Mouse (Mus musculus) midbrain, embryonic 13.5 days (tissue): ENCODE measurements around the gene Phkg2. TPM values are rescaled to one million over a fixed set of nuclear protein-coding genes. Genes with fewer than 3 reads are reported as not detected.
A peak's percentile ranks its signal among the peaks of the same experiment; 100 is the strongest.

Experiments used
- ATAC-seq: fragments of 200-750 bp; cut with Nextera tagmentation; 2 replicates; pipeline ENCODE4 v1.8.0; 2017; ENCODE audit warnings: mild to moderate bottlenecking, moderate TSS enrichment, moderate library complexity
- H3K27ac ChIP-seq: fragments of 300-500 bp; sonication (generic); 2 replicates; pipeline ENCODE4 v1.5.1; 2015; ENCODE audit warnings: inconsistent platforms, mild to moderate bottlenecking, moderate library complexity
- H3K27me3 ChIP-seq: fragments of 300-500 bp; sonication (generic); 2 replicates; pipeline ENCODE4 v1.6.1; 2015; ENCODE audit warnings: mild to moderate bottlenecking, inconsistent platforms
- H3K36me3 ChIP-seq: fragments of 300-500 bp; sonication (generic); 2 replicates; pipeline ENCODE4 v1.6.1; 2015; ENCODE audit warnings: mild to moderate bottlenecking, inconsistent platforms
- H3K4me1 ChIP-seq: fragments of 300-500 bp; sonication (generic); replicated peaks from 2 replicates; pipeline ENCODE4 v1.6.1; 2015; ENCODE audit warnings: inconsistent platforms
- H3K4me2 ChIP-seq: fragments of 300-500 bp; sonication (generic); replicated peaks from 2 replicates; pipeline ENCODE4 v1.6.1; 2015; ENCODE audit warnings: moderate library complexity, mild to moderate bottlenecking, inconsistent platforms
- H3K4me3 ChIP-seq: fragments of 300-500 bp; sonication (generic); replicated peaks from 2 replicates; pipeline ENCODE4 v1.5.1; 2015; ENCODE audit warnings: mild to moderate bottlenecking, inconsistent platforms
- H3K9ac ChIP-seq: fragments of 300-500 bp; sonication (generic); replicated peaks from 2 replicates; pipeline ENCODE4 v1.6.1; 2015; ENCODE audit warnings: mild to moderate bottlenecking, inconsistent platforms
- H3K9me3 ChIP-seq: fragments of 300-500 bp; sonication (generic); 2 replicates; pipeline ENCODE4 v1.6.1; 2016; ENCODE audit warnings: mild to moderate bottlenecking, inconsistent platforms
- WGBS: fragments of 180-500 bp; shearing (Covaris S2); methylation state at CpG from one replicate; pipeline ENCODE4 v1.1.7; 2015; 5-methylcytosine and 5-hydroxymethylcytosine counted together
- polyA plus RNA-seq: library from polyadenylated mRNA; unstranded; fragments of >200 nt; fragmentation: Nextera tagmentation; extraction: Ambion mirVana; gene quantifications from 2 replicates; pipeline ENCODE4 v1.2.1, GENCODE M21; 2015

Phkg2 gene
- polyA plus RNA-seq: 59.4 and 63.2 TPM in 2 replicates

DNA sequence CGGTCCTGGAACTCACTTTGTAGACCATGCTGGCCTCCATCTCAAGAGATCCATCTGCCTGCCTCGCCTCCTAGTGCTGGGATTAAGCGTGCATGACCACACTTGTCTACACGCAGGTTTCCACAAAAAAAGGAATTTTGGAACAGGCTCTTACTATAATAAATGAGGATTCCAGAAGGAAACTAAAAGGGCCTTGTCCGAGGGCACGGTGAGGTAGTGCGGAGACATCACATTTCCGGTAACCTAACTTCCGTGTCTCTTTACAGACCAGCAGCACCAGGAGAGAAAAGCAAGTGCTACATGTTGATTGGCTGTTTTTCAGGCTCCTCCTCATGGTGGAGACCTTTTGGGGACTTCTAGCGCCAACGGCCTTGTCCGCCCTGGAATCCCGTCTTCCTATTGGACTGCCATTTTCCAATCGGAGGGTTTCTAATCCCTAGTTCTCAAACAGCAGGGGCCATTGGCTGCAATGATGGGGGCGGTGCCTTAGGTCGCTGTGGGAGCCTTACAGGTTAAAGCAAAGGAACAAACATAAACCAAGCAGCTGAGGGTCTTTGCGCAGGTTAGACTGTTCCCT is at the start of gene Phkg2:
Gene Phkg2 (plus strand): TSS at position 446 of the 577 bp plus-strand sequence.
- Histone ChIP-seq H3K27me3 (no peaks in the 10 kb centered on the region), H3K4me3 (peak within 1 kb of the TSS; percentile 89), H3K9ac (peak within 1 kb of the TSS; percentile 88), H3K4me2 (peak within 1 kb of the TSS; percentile 96), H3K27ac (peak within 1 kb of the TSS; percentile 80), H3K9me3 (no peaks in the 10 kb centered on the region), H3K4me1 (peaks cover 29% of the 10 kb centered on the region), H3K36me3 (peaks cover 15% of the 10 kb centered on the region)
- under 1% methylated on average over 17 of the region's 17 CpGs for WGBS
- ATAC-seq: peak; percentile 99

DNA sequence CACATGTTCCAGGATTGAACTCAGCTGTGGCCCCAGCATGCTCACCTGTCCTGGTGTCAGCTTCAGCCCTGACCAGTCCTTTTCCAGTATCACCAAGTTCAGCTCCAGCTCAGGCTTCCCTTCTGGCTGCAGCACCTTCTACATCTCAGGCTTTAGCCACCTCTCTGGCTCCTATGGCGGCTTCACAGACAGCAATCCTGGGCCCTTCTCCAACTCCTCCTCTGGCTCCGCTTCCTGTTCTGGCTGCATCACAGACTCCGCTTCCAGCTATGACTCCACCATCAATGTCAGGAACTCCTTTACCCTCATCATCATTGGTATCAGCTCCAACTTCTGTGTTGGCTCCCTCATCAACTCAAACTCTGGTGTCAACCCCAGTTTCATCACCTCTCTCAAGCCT is 31.5 kb upstream of the Phkg2 start:
- Histone ChIP-seq H3K36me3 (peaks cover 92% of the 10 kb centered on the region), H3K9ac (no peak overlapping the region), H3K4me2 (no peak overlapping the region), H3K27ac (no peak overlapping the region), H3K4me1 (no peaks in the 10 kb centered on the region), H3K9me3 (no peaks in the 10 kb centered on the region), H3K27me3 (no peaks in the 10 kb centered on the region), H3K4me3 (no peak overlapping the region)
- 96% methylated on average over 3 of the region's 3 CpGs for WGBS
- no peak for ATAC-seq

DNA sequence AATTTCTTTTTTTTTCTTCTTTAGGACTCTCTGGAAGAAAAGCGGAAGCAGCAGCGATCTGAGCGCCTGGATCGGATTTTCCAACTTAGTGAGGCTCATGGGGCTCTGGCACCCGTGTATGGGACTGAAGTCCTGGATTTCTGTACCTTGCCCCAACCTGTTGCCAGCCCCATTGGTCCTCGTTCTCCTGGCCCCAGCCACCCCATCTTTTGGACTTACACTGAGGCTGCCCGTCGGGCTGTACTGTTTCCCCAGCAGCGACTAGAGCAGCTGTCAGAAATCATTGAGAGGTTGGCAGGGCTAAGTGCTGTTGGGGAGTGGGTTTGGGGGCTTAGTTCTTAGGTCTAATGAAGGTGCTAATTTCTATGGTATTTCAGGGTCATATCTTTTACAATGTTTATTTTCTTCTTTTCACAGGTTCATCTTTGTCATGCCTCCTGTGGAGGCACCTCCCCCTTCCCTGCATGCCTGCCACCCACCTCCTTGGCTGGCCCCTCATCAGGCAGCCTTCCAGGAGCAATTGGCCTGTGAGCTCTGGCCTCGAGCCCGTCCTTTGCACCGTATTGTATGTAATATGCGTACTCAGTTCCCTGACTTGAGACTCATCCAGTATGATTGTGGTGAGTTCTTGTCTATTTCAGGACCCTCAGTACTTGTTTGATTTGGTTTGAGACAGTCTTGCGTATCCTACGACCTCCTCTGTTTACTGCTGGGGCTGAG is 23.9 kb upstream of the Phkg2 start:
- ATAC-seq: no peak
- 93% methylated on average over 15 of the region's 15 CpGs for WGBS
- peaks cover 75% of the 10 kb centered on the region for H3K36me3 ChIP-seq
- H3K27ac ChIP-seq: no peak overlapping the region
- no peak overlapping the region for H3K4me2 ChIP-seq
- no peaks in the 10 kb centered on the region for H3K4me1 ChIP-seq
- H3K27me3 ChIP-seq: no peaks in the 10 kb centered on the region
- no peaks in the 10 kb centered on the region for H3K9me3 ChIP-seq
- H3K9ac ChIP-seq: no peak overlapping the region
- no peak overlapping the region for H3K4me3 ChIP-seq

DNA sequence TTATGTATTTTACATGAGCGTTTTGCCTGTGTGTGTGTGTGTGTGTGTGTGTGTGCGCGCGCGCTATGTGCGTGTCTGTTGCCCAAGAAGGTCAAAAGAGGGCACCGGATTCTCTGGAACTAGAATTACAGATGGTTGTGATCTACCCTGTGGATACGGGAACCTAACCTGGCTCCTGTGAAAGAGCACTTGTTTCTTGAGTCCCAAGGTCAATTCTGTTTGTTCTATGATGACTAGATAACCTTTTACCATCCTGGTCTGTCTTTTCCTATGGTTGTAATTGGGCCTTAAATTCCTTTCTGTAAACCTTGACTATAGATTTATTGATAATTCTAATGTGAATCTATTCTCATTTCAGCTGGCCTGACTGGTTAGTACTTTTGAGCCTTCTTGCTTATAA is 21.6 kb upstream of the Phkg2 start:
- H3K27me3 ChIP-seq: no peaks in the 10 kb centered on the region
- H3K27ac ChIP-seq: no peak overlapping the region
- no peaks in the 10 kb centered on the region for H3K9me3 ChIP-seq
- H3K4me3 ChIP-seq: no peak overlapping the region
- H3K9ac ChIP-seq: no peak overlapping the region
- 98% methylated on average over 8 of the region's 8 CpGs for WGBS
- H3K4me2 ChIP-seq: no peak overlapping the region
- no peaks in the 10 kb centered on the region for H3K4me1 ChIP-seq
- H3K36me3 ChIP-seq: peaks cover 78% of the 10 kb centered on the region
- ATAC-seq: no peak

DNA sequence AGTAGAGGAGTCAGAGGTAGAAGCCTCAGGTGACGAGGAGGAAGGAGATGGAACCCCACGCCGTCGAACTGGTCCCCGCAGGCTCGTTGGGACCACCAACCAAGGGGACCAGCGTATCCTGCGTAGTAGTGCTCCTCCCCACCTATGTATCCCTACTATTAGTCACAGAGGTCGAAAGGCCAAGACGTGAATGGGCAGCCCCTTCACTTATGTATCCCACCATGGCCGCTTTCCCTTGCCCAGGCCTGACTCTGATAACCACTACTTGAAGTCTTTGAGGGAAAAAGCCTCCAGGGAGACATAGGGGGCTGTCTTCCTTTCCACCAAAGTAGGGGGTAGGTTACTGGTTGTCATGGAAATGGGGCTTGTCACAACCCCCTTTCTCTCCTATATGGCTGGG is 12.6 kb upstream of the Phkg2 start:
- no peaks in the 10 kb centered on the region for H3K9me3 ChIP-seq
- H3K27ac ChIP-seq: no peak overlapping the region
- no peaks in the 10 kb centered on the region for H3K27me3 ChIP-seq
- H3K36me3 ChIP-seq: peaks cover 75% of the 10 kb centered on the region
- ATAC-seq: no peak
- H3K4me3 ChIP-seq: no peak overlapping the region
- 94% methylated on average over 11 of the region's 11 CpGs for WGBS
- no peak overlapping the region for H3K9ac ChIP-seq
- no peak overlapping the region for H3K4me2 ChIP-seq
- H3K4me1 ChIP-seq: no peaks in the 10 kb centered on the region

DNA sequence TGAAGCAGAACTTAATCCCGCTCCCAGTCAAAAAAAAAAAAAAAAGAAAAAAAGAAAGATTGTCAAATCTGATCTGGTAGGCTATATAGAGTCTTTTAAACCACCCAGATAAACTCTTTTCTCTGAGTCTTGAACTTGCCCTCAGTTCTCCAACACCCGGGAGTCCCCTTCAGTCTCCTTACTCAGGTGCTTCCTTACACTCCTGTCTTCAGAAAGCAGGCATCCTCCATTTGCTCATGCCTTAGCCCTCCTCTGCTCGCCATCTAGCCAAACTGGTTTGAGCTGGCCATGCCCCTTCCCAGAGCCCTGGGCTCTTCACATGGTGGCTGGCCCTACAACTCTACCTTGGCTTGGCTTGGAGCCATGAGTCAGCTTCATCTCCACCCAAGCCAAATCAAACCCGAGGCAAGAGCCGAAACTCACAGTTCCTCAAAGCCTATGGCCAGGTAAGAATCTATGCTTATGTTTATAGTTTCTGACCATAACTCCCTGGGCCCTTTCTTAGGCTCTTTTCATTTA is 11.7 kb upstream of the Phkg2 start, which contains the start of gene Tmem265:
Gene Tmem265 (plus strand): TSS at position 51 of the 519 bp plus-strand sequence.
- H3K9ac ChIP-seq: no peak within 1 kb of the TSS
- no peak for ATAC-seq
- no peaks in the 10 kb centered on the region for H3K27me3 ChIP-seq
- H3K36me3 ChIP-seq: peaks cover 74% of the 10 kb centered on the region
- H3K9me3 ChIP-seq: no peaks in the 10 kb centered on the region
- H3K4me1 ChIP-seq: no peaks in the 10 kb centered on the region
- no peak within 1 kb of the TSS for H3K4me2 ChIP-seq
- H3K4me3 ChIP-seq: no peak within 1 kb of the TSS
- no peak within 1 kb of the TSS for H3K27ac ChIP-seq
- WGBS: 93% methylated on average over 5 of the region's 5 CpGs

DNA sequence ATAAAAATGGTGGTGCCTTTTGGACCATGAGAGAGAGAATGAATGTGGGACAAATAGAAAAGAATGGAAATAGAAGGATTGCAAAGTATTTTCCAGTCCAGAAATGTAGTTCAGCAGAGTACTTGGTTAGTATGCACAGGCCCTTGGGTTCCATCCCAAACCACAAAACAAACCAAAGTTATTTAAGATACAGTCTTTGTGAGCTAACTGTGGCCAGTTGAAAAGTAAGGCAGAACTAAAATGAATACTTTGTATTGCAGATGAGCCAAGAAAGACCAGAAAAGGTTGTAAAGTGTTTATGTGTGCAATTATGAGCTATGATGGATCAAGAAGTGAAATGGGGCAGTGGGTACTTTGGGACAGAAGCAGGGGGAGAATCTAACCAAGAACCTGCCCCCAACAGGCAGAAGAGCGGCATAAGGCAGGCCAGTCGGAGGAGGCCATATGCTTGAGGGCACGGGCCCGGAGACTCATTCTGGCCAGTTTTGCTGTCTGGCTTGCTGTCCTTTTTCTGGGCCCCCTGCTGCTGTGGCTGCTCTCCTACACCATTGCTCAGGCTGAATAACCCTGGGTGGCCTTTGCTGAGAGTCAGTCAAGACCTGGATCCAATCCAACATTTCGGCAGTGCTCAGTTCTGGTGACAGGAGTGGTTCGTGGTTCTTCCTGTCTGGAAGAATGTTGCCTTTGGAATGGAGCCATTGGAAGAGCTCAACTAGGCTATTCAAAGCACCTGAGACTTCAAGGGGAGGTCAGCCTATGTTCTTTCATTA is 8.6 kb upstream of the Phkg2 start:
- no peaks in the 10 kb centered on the region for H3K27me3 ChIP-seq
- no peak overlapping the region for H3K4me3 ChIP-seq
- H3K36me3 ChIP-seq: peaks cover 59% of the 10 kb centered on the region
- H3K9ac ChIP-seq: no peak overlapping the region
- ATAC-seq: no peak
- 88% methylated on average over 6 of the region's 6 CpGs for WGBS
- H3K9me3 ChIP-seq: no peaks in the 10 kb centered on the region
- no peak overlapping the region for H3K27ac ChIP-seq
- no peaks in the 10 kb centered on the region for H3K4me1 ChIP-seq
- no peak overlapping the region for H3K4me2 ChIP-seq

DNA sequence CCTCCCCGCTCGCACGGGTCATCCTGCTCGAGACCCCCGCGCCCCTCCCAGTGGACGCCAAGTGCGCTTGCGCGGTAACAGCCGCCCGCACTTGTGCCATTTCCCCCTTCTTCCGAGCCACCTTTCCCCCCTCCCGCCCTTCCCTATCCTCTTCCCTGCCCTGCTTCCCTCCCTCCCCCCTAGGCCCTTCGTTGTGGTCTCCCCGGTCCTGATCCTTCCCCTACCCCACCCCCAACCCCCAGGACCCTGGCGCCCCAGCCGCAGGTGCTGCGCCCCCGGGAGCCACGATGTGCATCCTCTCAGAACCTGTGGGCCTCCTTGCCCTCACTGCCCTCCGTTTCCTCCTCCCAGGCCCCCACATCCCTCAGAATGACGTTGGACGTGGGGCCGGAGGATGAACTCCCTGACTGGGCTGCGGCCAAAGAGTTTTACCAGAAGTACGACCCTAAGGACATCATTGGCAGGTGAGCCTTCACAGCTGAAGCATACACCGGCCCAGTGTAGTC is 416 bp downstream of the Phkg2 start:
- H3K27me3 ChIP-seq: no peaks in the 10 kb centered on the region
- WGBS: under 1% methylated on average over 26 of the region's 28 CpGs
- H3K9ac ChIP-seq: peak overlapping the region; percentile 88
- H3K4me3 ChIP-seq: peak overlapping the region; percentile 89
- peak overlapping the region; percentile 96 for H3K4me2 ChIP-seq
- peak; percentile 80 for ATAC-seq
- peaks cover 20% of the 10 kb centered on the region for H3K36me3 ChIP-seq
- peaks cover 29% of the 10 kb centered on the region for H3K4me1 ChIP-seq
- H3K9me3 ChIP-seq: no peaks in the 10 kb centered on the region
- peak overlapping the region; percentile 80 for H3K27ac ChIP-seq

DNA sequence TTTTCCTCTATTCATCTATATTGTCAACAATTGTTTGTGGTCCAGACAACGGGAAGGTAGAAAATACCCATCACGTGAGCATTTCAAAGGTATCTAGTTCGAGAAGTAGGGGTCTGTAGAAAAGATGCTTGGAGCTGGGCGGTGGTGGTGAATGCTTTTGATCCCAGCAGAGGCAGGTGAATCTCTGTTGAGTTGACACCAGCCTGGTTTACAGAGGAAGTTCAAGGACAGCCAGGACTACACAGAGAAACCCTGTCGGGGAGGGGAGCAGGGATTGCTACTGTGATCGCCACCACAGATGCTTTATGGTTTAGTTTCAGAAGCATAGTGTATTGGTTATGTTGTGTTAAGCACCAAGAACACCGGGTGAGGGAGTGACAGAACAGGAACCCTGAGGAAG is 975 bp downstream of the Phkg2 start:
- ATAC-seq: no peak
- H3K27ac ChIP-seq: peak overlapping the region; percentile 80
- H3K9me3 ChIP-seq: no peaks in the 10 kb centered on the region
- no peaks in the 10 kb centered on the region for H3K27me3 ChIP-seq
- peak overlapping the region; percentile 96 for H3K4me2 ChIP-seq
- peak overlapping the region; percentile 88 for H3K9ac ChIP-seq
- peak overlapping the region; percentile 89 for H3K4me3 ChIP-seq
- peaks cover 29% of the 10 kb centered on the region for H3K4me1 ChIP-seq
- WGBS: 20% methylated on average over 7 of the region's 7 CpGs
- H3K36me3 ChIP-seq: peaks cover 19% of the 10 kb centered on the region

DNA sequence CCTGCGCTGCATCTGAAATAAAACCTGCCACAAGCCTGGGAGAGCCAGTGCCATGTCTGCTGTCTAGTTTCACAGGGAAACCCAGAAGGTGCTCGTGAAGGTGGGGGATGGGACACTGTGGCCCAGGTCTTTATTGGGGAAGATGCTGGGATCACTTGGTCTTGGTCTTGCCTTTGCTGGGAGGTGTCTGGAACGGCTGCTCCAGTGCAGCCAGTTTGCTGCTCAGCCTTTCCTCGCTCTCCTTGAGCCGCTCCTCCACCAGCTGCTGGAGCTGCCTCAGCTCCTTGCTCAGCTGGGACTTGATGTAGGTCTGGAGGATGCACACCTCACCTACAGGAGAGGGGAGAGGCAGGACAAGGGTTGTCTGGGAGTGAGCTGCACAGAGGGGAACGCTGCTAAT is 10.1 kb downstream of the Phkg2 start:
- Histone ChIP-seq H3K27ac (no peak overlapping the region), H3K4me1 (peaks cover 10% of the 10 kb centered on the region), H3K4me3 (no peak overlapping the region), H3K9ac (no peak overlapping the region), H3K4me2 (no peak overlapping the region), H3K27me3 (no peaks in the 10 kb centered on the region), H3K9me3 (no peaks in the 10 kb centered on the region), H3K36me3 (peaks cover 55% of the 10 kb centered on the region)
- ATAC-seq: no peak
- 95% methylated on average over 6 of the region's 6 CpGs for WGBS

DNA sequence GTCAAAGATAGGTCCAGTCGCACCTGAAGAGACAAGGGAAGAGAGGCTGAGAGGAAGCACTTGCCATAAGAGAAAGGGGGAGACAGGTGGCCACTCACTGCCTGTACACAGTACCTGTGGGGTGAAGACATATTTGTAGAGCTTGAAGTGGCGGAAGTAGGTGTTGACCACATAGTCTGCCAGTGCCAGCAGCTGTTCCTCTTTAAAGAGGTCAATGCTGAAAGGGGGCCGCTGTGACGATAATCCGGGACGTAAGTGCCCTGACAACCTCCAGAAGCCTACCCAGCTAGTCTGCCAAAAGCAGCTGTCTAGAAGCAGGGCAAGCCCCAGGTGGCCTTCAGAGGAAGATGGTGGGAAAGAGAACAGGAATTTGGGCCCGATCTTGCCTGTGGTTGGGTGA is 11.9 kb downstream of the Phkg2 start:
- no peaks in the 10 kb centered on the region for H3K27me3 ChIP-seq
- peaks cover 47% of the 10 kb centered on the region for H3K36me3 ChIP-seq
- H3K27ac ChIP-seq: no peak overlapping the region
- no peak for ATAC-seq
- H3K4me2 ChIP-seq: no peak overlapping the region
- WGBS: 92% methylated on average over 7 of the region's 7 CpGs
- H3K4me3 ChIP-seq: no peak overlapping the region
- no peaks in the 10 kb centered on the region for H3K9me3 ChIP-seq
- H3K4me1 ChIP-seq: peaks cover 20% of the 10 kb centered on the region
- no peak overlapping the region for H3K9ac ChIP-seq

DNA sequence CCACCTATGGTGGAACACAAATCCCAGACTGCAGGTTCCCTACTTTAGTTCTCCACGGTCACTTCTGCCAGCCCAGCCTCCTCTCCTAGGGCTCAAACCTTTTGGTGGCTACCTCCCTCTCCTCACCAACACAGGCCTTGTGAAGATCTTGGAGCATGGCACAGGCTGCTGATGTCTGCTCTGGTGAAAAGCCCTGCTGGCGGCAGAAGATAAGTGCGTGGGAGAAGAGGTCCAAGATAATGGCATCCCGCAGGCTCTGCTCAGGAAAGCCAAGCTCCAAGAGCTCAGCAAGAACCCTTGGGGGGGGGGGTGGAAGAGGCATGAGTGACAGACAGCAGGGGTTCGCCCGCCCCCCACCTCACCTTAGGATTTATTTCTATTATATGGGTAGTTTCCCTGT is 13.0 kb downstream of the Phkg2 start:
- no peaks in the 10 kb centered on the region for H3K27me3 ChIP-seq
- H3K4me2 ChIP-seq: no peak overlapping the region
- WGBS: 91% methylated on average over 6 of the region's 6 CpGs
- H3K4me1 ChIP-seq: peaks cover 20% of the 10 kb centered on the region
- H3K9me3 ChIP-seq: no peaks in the 10 kb centered on the region
- no peak overlapping the region for H3K4me3 ChIP-seq
- H3K27ac ChIP-seq: no peak overlapping the region
- peaks cover 53% of the 10 kb centered on the region for H3K36me3 ChIP-seq
- H3K9ac ChIP-seq: no peak overlapping the region
- ATAC-seq: no peak
